Mouse (Mus musculus) layer of hippocampus, postnatal 14 days (tissue): ENCODE measurements around the gene Flvcr2. TPM values are rescaled to one million over a fixed set of nuclear protein-coding genes. Genes with fewer than 3 reads are reported as not detected.

ENCODE experiments used
- DNase-seq, 2 experiments: peaks; one replicate each; pipeline ENCODE4 v3.0.0; 2021 to 2022; ENCODE audit warnings: low spot score in 2 of 2, mixed read lengths in 1 of 2
- total RNA-seq, 2 experiments: library from RNA; stranded (reverse); gene quantifications; 2 replicates each; pipeline ENCODE4 v1.2.3; 2021

Gene Flvcr2
- total RNA-seq, 2 experiments from 2014 or later: 2.9 to 3.2 TPM

GRCm38 (mm10) chr12:85729022-85729944, 17.1 kb upstream of the Flvcr2 start:
- peak; percentile 38 to 46 for DNase-seq

GRCm38 (mm10) chr12:85729945-85730290, 16.4 kb upstream of the Flvcr2 start:
- DNase-seq: no peak

GRCm38 (mm10) chr12:85736203-85736602, 10.1 kb upstream of the Flvcr2 start:
- no peak for DNase-seq

- no peak for DNase-seq
Measured at GRCm38 (mm10) chr12:85736960-85737359, 9.4 kb upstream of the Flvcr2 start.

- no peak for DNase-seq
Measured at GRCm38 (mm10) chr12:85746696-85747219, 419 bp downstream of the Flvcr2 start.

- no peak for DNase-seq
Measured at GRCm38 (mm10) chr12:85747343-85747742, 1.0 kb downstream of the Flvcr2 start.

- no peak for DNase-seq
Measured at GRCm38 (mm10) chr12:85749861-85750260, 3.5 kb downstream of the Flvcr2 start.

GRCm38 (mm10) chr12:85752116-85752515, 5.8 kb downstream of the Flvcr2 start:
- no peak for DNase-seq

- DNase-seq: no peak
Measured at GRCm38 (mm10) chr12:85753223-85753622, 6.9 kb downstream of the Flvcr2 start.

GRCm38 (mm10) chr12:85754611-85755265, 8.4 kb downstream of the Flvcr2 start:
- no peak for DNase-seq

GRCm38 (mm10) chr12:85756455-85756854, 10.1 kb downstream of the Flvcr2 start:
- DNase-seq: no peak

GRCm38 (mm10) chr12:85757074-85757473, 10.7 kb downstream of the Flvcr2 start:
- no peak for DNase-seq

- no peak for DNase-seq
Measured at GRCm38 (mm10) chr12:85758741-85759140, 12.4 kb downstream of the Flvcr2 start.

GRCm38 (mm10) chr12:85761471-85761870, 15.1 kb downstream of the Flvcr2 start:
- DNase-seq: no peak

- peak; percentile 6 to 22 for DNase-seq
Measured at GRCm38 (mm10) chr12:85764686-85765085, 18.3 kb downstream of the Flvcr2 start.

- DNase-seq: no peak
Measured at GRCm38 (mm10) chr12:85766287-85766686, 19.9 kb downstream of the Flvcr2 start.

- no peak for DNase-seq
Measured at GRCm38 (mm10) chr12:85767750-85768149, 21.4 kb downstream of the Flvcr2 start.

- DNase-seq: no peak
Measured at GRCm38 (mm10) chr12:85771356-85771755, 25.0 kb downstream of the Flvcr2 start.

- DNase-seq: no peak
Measured at GRCm38 (mm10) chr12:85778962-85779361, 32.6 kb downstream of the Flvcr2 start.

- DNase-seq: no peak
Measured at GRCm38 (mm10) chr12:85779707-85780106, 33.4 kb downstream of the Flvcr2 start.

GRCm38 (mm10) chr12:85781606-85782005, 35.3 kb downstream of the Flvcr2 start:
- no peak for DNase-seq
